In genomic region chr7:49933386-49934115, GRCm38 (mm10) we compare ENCODE assay signal across 22 mouse cellular contexts. TPM values are rescaled to one million over a fixed set of nuclear protein-coding genes. Genes with fewer than 3 reads are reported as not detected.
"Had no signal": no experiment of that assay in that cellular context is flagged by ENCODE, and none has a peak within 500 bp of the region (broad histone marks: within the 10 kb centered on the region; RNA-seq: fewer than 3 reads in every experiment).

No protein-coding gene starts in this region.

RNA-seq across cellular contexts. Expression of gene Slc6a5, which starts 23.6 kb away (rescaled TPM):
- total RNA-seq: heart, postnatal 10 days; heart, postnatal 14 days; heart, postnatal 25 days; heart, postnatal 36 days; heart, postnatal 4 days; hematopoietic stem cell, adult 5-6 weeks; layer of hippocampus, adult 2 months had no signal
- polyA plus RNA-seq: heart, embryonic 11.5 days; heart, embryonic 12.5 days; heart, embryonic 13.5 days; heart, embryonic 14.5 days; heart, embryonic 15.5 days; heart, embryonic 16.5 days; heart, postnatal 0 days; inflammation-experienced regulatory T-cells, adult 6 months; intestine, embryonic 14.5 days; intestine, embryonic 15.5 days; intestine, embryonic 16.5 days; intestine, postnatal 0 days; kidney, embryonic 14.5 days; kidney, postnatal 0 days; large intestine, adult 2 months had no signal

RNA-seq across cellular contexts. Expression of gene Nell1, which starts 41.1 kb away (rescaled TPM):
- total RNA-seq: heart, postnatal 14 days; heart, postnatal 25 days; heart, postnatal 36 days; hematopoietic stem cell, adult 5-6 weeks had no signal
- polyA plus RNA-seq: inflammation-experienced regulatory T-cells, adult 6 months had no signal
